ENCODE assay signal across 28 mouse cellular contexts in the genomic region with DNA sequence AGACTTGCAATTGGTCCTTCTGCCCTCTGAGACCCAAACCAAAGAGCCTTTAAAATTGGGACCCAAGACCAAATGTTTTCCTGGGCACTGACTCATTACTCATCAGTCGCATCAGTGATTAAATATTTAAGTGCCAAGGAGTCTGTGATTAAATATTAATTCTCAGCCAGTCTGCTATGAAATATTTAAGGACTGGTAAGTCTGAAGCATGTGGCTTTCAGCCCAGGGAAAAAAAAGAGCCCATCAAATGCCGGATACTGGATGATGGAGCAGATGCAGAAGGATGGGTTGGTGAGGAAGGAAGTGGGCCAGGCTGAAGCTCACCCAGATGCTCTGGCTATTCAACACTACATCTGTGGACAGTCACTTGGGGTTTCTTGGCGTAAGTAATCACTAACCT.
"Had no signal": no experiment of that assay in that cellular context is flagged by ENCODE, and none has a peak within 500 bp of the region (broad histone marks: within the 10 kb centered on the region; RNA-seq: fewer than 3 reads in every experiment).

No protein-coding gene starts in this region.

- H3K27ac ChIP-seq: embryonic facial prominence, embryonic 10.5 days; embryonic facial prominence, embryonic 12.5 days; embryonic facial prominence, embryonic 13.5 days; embryonic facial prominence, embryonic 15.5 days; forebrain, embryonic 12.5 days; forebrain, embryonic 13.5 days; forebrain, embryonic 15.5 days; gastrocnemius, adult 2 months had no signal

- DNase-seq: cerebellum, adult 18-20 months; cerebellum, adult 2 months; cerebellum, adult 8-10 months; cerebellum, adult 9-10 months; cerebellum, adult 9-11 months; cerebellum, postnatal 10 days; cerebellum, postnatal 14 days; cerebellum, postnatal 25 days; cerebellum, postnatal 36 days; embryo, embryonic 11 days; forebrain, postnatal 0 days; gastrocnemius, adult 2 months; gastrocnemius, postnatal 10 days; gastrocnemius, postnatal 14 days; gastrocnemius, postnatal 25 days; gastrocnemius, postnatal 36 days; heart, adult 11 months had no signal

- H3K27me3 ChIP-seq: embryonic facial prominence, embryonic 12.5 days; embryonic facial prominence, embryonic 13.5 days; embryonic facial prominence, embryonic 15.5 days; forebrain, embryonic 12.5 days; forebrain, embryonic 13.5 days; forebrain, embryonic 15.5 days had no signal

- H3K4me1 ChIP-seq: embryonic facial prominence, embryonic 15.5 days had no signal

- H3K9ac ChIP-seq: embryonic facial prominence, embryonic 12.5 days; embryonic facial prominence, embryonic 13.5 days; embryonic facial prominence, embryonic 15.5 days; forebrain, embryonic 12.5 days; forebrain, embryonic 13.5 days; forebrain, embryonic 15.5 days; forebrain, postnatal 0 days had no signal

- ATAC-seq: forebrain, embryonic 13.5 days; forebrain, embryonic 14.5 days; forebrain, embryonic 15.5 days; forebrain, embryonic 16.5 days; forebrain, postnatal 0 days had no signal

- H3K9me3 ChIP-seq: embryonic facial prominence, embryonic 10.5 days; embryonic facial prominence, embryonic 12.5 days; embryonic facial prominence, embryonic 13.5 days; embryonic facial prominence, embryonic 15.5 days; forebrain, embryonic 10.5 days; forebrain, embryonic 12.5 days; forebrain, embryonic 13.5 days; forebrain, embryonic 15.5 days had no signal

- H3K36me3 ChIP-seq: embryonic facial prominence, embryonic 10.5 days; embryonic facial prominence, embryonic 12.5 days; embryonic facial prominence, embryonic 13.5 days; embryonic facial prominence, embryonic 15.5 days; forebrain, embryonic 10.5 days; forebrain, embryonic 12.5 days; forebrain, embryonic 15.5 days had no signal

- H3K4me3 ChIP-seq: embryonic facial prominence, embryonic 10.5 days; embryonic facial prominence, embryonic 12.5 days; embryonic facial prominence, embryonic 13.5 days; embryonic facial prominence, embryonic 15.5 days; erythroblast, embryonic 14.5 days; forebrain, embryonic 10.5 days; forebrain, embryonic 12.5 days; forebrain, embryonic 13.5 days; forebrain, embryonic 15.5 days; gastrocnemius, adult 2 months had no signal

- H3K4me2 ChIP-seq: embryonic facial prominence, embryonic 12.5 days; embryonic facial prominence, embryonic 13.5 days; embryonic facial prominence, embryonic 15.5 days; forebrain, embryonic 12.5 days; forebrain, embryonic 13.5 days; forebrain, embryonic 15.5 days had no signal
